Mouse (Mus musculus) CH12.LX (cell line): Measurements from ENCODE around the gene Scrn2. TPM values are rescaled to one million over a fixed set of nuclear protein-coding genes. Genes with fewer than 3 reads are reported as not detected.

Experiments
- DNase-seq: peaks from one replicate; pipeline ENCODE4 v3.0.0-alpha.2; 2013; ENCODE audit errors: extremely low read depth
- H3K27ac ChIP-seq: 2 replicates; pipeline ENCODE4 v1.5.1; 2012; ENCODE audit warnings: low read depth, mild to moderate bottlenecking, control low read depth, moderate library complexity; ENCODE audit not compliant: insufficient read depth
- H3K27me3 ChIP-seq: replicated peaks from 2 replicates; pipeline ENCODE3; 2012; ENCODE audit warnings: inconsistent platforms
- H3K36me3 ChIP-seq, 2 experiments: replicated peaks in 1 of 2; 2 replicates each; pipeline versions ENCODE3 to v1.6.1; 2012; ENCODE audit warnings: inconsistent platforms in 1 of 2, low read length in 1 of 2, mild to moderate bottlenecking in 1 of 2, mixed read lengths in 1 of 2, moderate library complexity in 1 of 2; ENCODE audit not compliant: control insufficient read depth in 1 of 2, insufficient read depth in 1 of 2
- H3K4me1 ChIP-seq, 2 experiments: 2 replicates each; pipeline ENCODE4 v1.6.1; 2012; ENCODE audit warnings: inconsistent platforms in 1 of 2, moderate library complexity in 1 of 2; ENCODE audit not compliant: insufficient read depth in 2 of 2, control insufficient read depth in 1 of 2
- H3K4me2 ChIP-seq: 2 replicates; pipeline ENCODE4 v1.6.1; 2012; ENCODE audit warnings: low read depth, mild to moderate bottlenecking, control low read depth; ENCODE audit not compliant: poor library complexity, insufficient read depth, severe bottlenecking
- H3K4me3 ChIP-seq, 3 experiments: fragments of 150-350 bp in 1 of 3; sonication (generic) in 1 of 3; replicated peaks in 1 of 3; 2 replicates each; pipeline versions ENCODE3 to v1.5.1; 2011 to 2012; ENCODE audit warnings: low read depth in 2 of 3, low read length in 2 of 3, mild to moderate bottlenecking in 2 of 3, moderate library complexity in 2 of 3, control low read depth in 1 of 3, improper control_type of control experiment in 1 of 3, inconsistent platforms in 1 of 3, mixed read lengths in 1 of 3; ENCODE audit not compliant: poor library complexity in 1 of 3
- H3K79me2 ChIP-seq: replicated peaks from 2 replicates; pipeline ENCODE4 v1.6.1; 2012; ENCODE audit warnings: mild to moderate bottlenecking, moderate library complexity; ENCODE audit not compliant: control insufficient read depth, poor library complexity, insufficient read depth, severe bottlenecking; ENCODE audit errors: extremely low read depth
- H3K9ac ChIP-seq: 2 replicates; pipeline ENCODE4 v1.6.1; 2012; ENCODE audit warnings: low read depth, mild to moderate bottlenecking, control low read depth, moderate library complexity; ENCODE audit not compliant: insufficient read depth
- H3K9me3 ChIP-seq: replicated peaks from 2 replicates; pipeline ENCODE3; 2012; ENCODE audit warnings: low read length, inconsistent platforms, mixed read lengths
- BHLHE40 ChIP-seq: IDR thresholded peaks from 2 replicates; pipeline ENCODE4 v1.6.1; 2011; ENCODE audit warnings: mild to moderate bottlenecking, low read depth, low read length, improper control_type of control experiment
- CHD1 ChIP-seq: IDR thresholded peaks from 2 replicates; pipeline ENCODE4 v1.6.1; 2012; ENCODE audit warnings: low read depth, low read length, improper control_type of control experiment, inconsistent platforms
- CHD2 ChIP-seq: IDR thresholded peaks from 2 replicates; pipeline ENCODE4 v1.6.1; 2011; ENCODE audit warnings: low read length, improper control_type of control experiment
- CTCF ChIP-seq, 2 experiments: IDR thresholded peaks in 1 of 2; conservative IDR thresholded peaks in 1 of 2; 2 replicates each; pipeline ENCODE4 v1.5.1; 2011 to 2012; ENCODE audit warnings: low read depth in 2 of 2, low read length in 2 of 2, improper control_type of control experiment in 1 of 2, inconsistent platforms in 1 of 2, mild to moderate bottlenecking in 1 of 2, moderate library complexity in 1 of 2
- E2F4 ChIP-seq: IDR thresholded peaks from 2 replicates; pipeline ENCODE4 v1.6.1; 2011; ENCODE audit warnings: low read depth, low read length, improper control_type of control experiment; ENCODE audit not compliant: insufficient replicate concordance
- ELF1 ChIP-seq: IDR thresholded peaks from 2 replicates; pipeline ENCODE4 v1.6.1; 2014; ENCODE audit warnings: low read depth, mild to moderate bottlenecking, inconsistent platforms, low read length, improper control_type of control experiment
- EP300 ChIP-seq: IDR thresholded peaks from 2 replicates; pipeline ENCODE4 v1.6.1; 2011; ENCODE audit warnings: low read length, improper control_type of control experiment
- ETS1 ChIP-seq: conservative IDR thresholded peaks from 2 replicates; pipeline ENCODE4 v1.6.1; 2012; ENCODE audit warnings: low read depth, mild to moderate bottlenecking, inconsistent platforms, low read length, improper control_type of control experiment, moderate library complexity
- HCFC1 ChIP-seq: IDR thresholded peaks from 2 replicates; pipeline ENCODE4 v1.6.1; 2012; ENCODE audit warnings: low read depth, mild to moderate bottlenecking, inconsistent platforms, low read length, improper control_type of control experiment
- IRF4 ChIP-seq: IDR thresholded peaks from 2 replicates; pipeline ENCODE4 v1.6.1; 2014; ENCODE audit warnings: low read depth, mild to moderate bottlenecking, inconsistent platforms, low read length, improper control_type of control experiment
- JUN ChIP-seq: IDR thresholded peaks from 2 replicates; pipeline ENCODE4 v1.6.1; 2011; ENCODE audit warnings: low read depth, mild to moderate bottlenecking, low read length, improper control_type of control experiment, moderate library complexity; ENCODE audit not compliant: insufficient read depth
- JUND ChIP-seq: conservative IDR thresholded peaks from 2 replicates; pipeline ENCODE4 v1.6.1; 2011; ENCODE audit warnings: low read depth, low read length, improper control_type of control experiment
- KAT2A ChIP-seq: IDR thresholded peaks from 2 replicates; pipeline ENCODE4 v1.6.1; 2012; ENCODE audit warnings: low read length, improper control_type of control experiment, inconsistent platforms; ENCODE audit not compliant: insufficient replicate concordance
- MAX ChIP-seq: IDR thresholded peaks from 2 replicates; pipeline ENCODE4 v1.6.1; 2011; ENCODE audit warnings: low read length, improper control_type of control experiment
- MAZ ChIP-seq: IDR thresholded peaks from 2 replicates; pipeline ENCODE4 v1.6.1; 2012; ENCODE audit warnings: low read depth, mild to moderate bottlenecking, inconsistent platforms, low read length, improper control_type of control experiment, moderate library complexity
- MEF2A ChIP-seq: IDR thresholded peaks from 2 replicates; pipeline ENCODE4 v1.6.1; 2014; ENCODE audit warnings: low read depth, mild to moderate bottlenecking, inconsistent platforms, low read length, improper control_type of control experiment, borderline replicate concordance
- MXI1 ChIP-seq: IDR thresholded peaks from 2 replicates; pipeline ENCODE4 v1.6.1; 2011; ENCODE audit warnings: mild to moderate bottlenecking, low read depth, low read length, improper control_type of control experiment
- MYC ChIP-seq: IDR thresholded peaks from 2 replicates; pipeline ENCODE4 v1.6.1; 2011; ENCODE audit warnings: low read depth, mild to moderate bottlenecking, improper control_type of control experiment, low read length
- NELFE ChIP-seq: IDR thresholded peaks from 2 replicates; pipeline ENCODE4 v1.6.1; 2011; ENCODE audit warnings: low read depth, low read length, improper control_type of control experiment
- NRF1 ChIP-seq: IDR thresholded peaks from 2 replicates; pipeline ENCODE4 v1.6.1; 2014; ENCODE audit warnings: low read depth, mild to moderate bottlenecking, inconsistent platforms, low read length, improper control_type of control experiment, moderate library complexity
- PAX5 ChIP-seq: IDR thresholded peaks from 2 replicates; pipeline ENCODE4 v1.6.1; 2012; ENCODE audit warnings: low read length, inconsistent platforms, mixed read lengths
- POLR2A ChIP-seq: IDR thresholded peaks from 2 replicates; pipeline ENCODE4 v1.6.1; 2011; ENCODE audit warnings: low read depth, mild to moderate bottlenecking, improper control_type of control experiment, low read length
- POLR2AphosphoS2 ChIP-seq: IDR thresholded peaks from 2 replicates; pipeline ENCODE4 v1.6.1; 2011; ENCODE audit warnings: low read depth, low read length, improper control_type of control experiment
- RAD21 ChIP-seq: IDR thresholded peaks from 2 replicates; pipeline ENCODE4 v1.6.1; 2011; ENCODE audit warnings: low read depth, mild to moderate bottlenecking, low read length, improper control_type of control experiment, moderate library complexity
- RCOR1 ChIP-seq: conservative IDR thresholded peaks from 2 replicates; pipeline ENCODE4 v1.6.1; 2012; ENCODE audit warnings: low read depth, mild to moderate bottlenecking, inconsistent platforms, low read length, improper control_type of control experiment
- SIN3A ChIP-seq: IDR thresholded peaks from 2 replicates; pipeline ENCODE4 v1.6.1; 2012; ENCODE audit warnings: low read length, improper control_type of control experiment, inconsistent platforms
- SMC3 ChIP-seq: IDR thresholded peaks from 2 replicates; pipeline ENCODE4 v1.6.1; 2011; ENCODE audit warnings: low read depth, low read length, improper control_type of control experiment
- TBP ChIP-seq: conservative IDR thresholded peaks from 2 replicates; pipeline ENCODE4 v1.6.1; 2011; ENCODE audit warnings: low read depth, low read length, improper control_type of control experiment
- TCF12 ChIP-seq: IDR thresholded peaks from 2 replicates; pipeline ENCODE4 v1.6.1; 2014; ENCODE audit warnings: low read depth, mild to moderate bottlenecking, inconsistent platforms, low read length, improper control_type of control experiment
- UBTF ChIP-seq: IDR thresholded peaks from 2 replicates; pipeline ENCODE4 v1.6.1; 2012; ENCODE audit warnings: low read depth, mild to moderate bottlenecking, inconsistent platforms, low read length, improper control_type of control experiment, moderate library complexity
- USF1 ChIP-seq: IDR thresholded peaks from 2 replicates; pipeline ENCODE4 v1.6.1; 2014; ENCODE audit warnings: low read depth, mild to moderate bottlenecking, inconsistent platforms, low read length, improper control_type of control experiment
- USF2 ChIP-seq: conservative IDR thresholded peaks from 2 replicates; pipeline ENCODE4 v1.6.1; 2011; ENCODE audit warnings: low read depth, low read length, improper control_type of control experiment
- ZC3H11A ChIP-seq: IDR thresholded peaks from 2 replicates; pipeline ENCODE4 v1.6.1; 2012; ENCODE audit warnings: low read depth, mild to moderate bottlenecking, inconsistent platforms, low read length, improper control_type of control experiment
- ZKSCAN1 ChIP-seq: IDR thresholded peaks from 2 replicates; pipeline ENCODE4 v1.6.1; 2012; ENCODE audit warnings: low read depth, inconsistent platforms, low read length, improper control_type of control experiment, borderline replicate concordance
- ZNF384 ChIP-seq: IDR thresholded peaks from 2 replicates; pipeline ENCODE4 v1.6.1; 2012; ENCODE audit warnings: low read depth, low read length, improper control_type of control experiment, inconsistent platforms
- dilution Hi-C: fragments of 300-500 bp; cut with MboI; formaldehyde crosslinking; loops from 2 replicates; pipeline ENCODE4 v1.14.3; 2020; ENCODE audit warnings: low sequenced_read_pairs; ENCODE audit not compliant: extremely low pct_unique_long_range_greater_than_20kb, extremely low pct_ligation_motif_present
- in situ Hi-C: fragments of 300-500 bp; cut with MboI; formaldehyde crosslinking; loops from 3 replicates; pipeline ENCODE4 v1.14.3; 2019; ENCODE audit warnings: low sequenced_read_pairs, low pct_ligation_motif_present, low pct_unique_long_range_greater_than_20kb, mixed read lengths
- polyA plus RNA-seq: library from polyadenylated mRNA; unstranded; fragments of >175 nt; gene quantifications from 2 replicates; pipeline ENCODE4 v1.2.1, GENCODE M21; 2012; ENCODE audit warnings: low read depth; ENCODE audit not compliant: insufficient read length
- total RNA-seq, 2 experiments: library from RNA; depleted of rRNA; stranded (reverse); fragments of 300-350 nt in 1 of 2; fragments of >200 nt in 1 of 2; gene quantifications; 2 replicates each; pipeline ENCODE4 v1.2.3; 2012 to 2014

Scrn2 gene
- total and polyA plus RNA-seq, 3 experiments, result 34.5 to 55.8 (median 35.2) TPM

DNA sequence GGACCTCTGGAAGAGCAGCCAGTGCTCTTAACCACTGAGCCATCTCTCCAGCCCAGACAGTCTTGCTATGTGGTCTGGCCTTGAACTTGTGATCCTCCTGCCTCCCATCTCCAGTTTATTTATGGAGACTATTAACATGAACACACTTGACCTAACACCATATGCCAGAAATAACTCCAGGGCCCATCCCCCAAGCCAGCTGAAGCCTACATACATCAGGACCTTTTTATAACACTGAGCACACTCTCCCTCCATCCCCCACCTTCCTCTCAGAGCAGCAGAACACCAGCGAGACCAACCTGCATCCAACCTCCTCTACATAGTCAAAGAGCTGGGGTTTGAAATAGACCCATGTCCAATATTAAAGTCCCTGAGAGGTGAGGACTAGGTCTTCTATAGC lies 41.4 kb downstream of the Scrn2 start:
- in situ Hi-C loops, result no loop called here
- no peak overlapping the region for H3K4me3 ChIP-seq

DNA sequence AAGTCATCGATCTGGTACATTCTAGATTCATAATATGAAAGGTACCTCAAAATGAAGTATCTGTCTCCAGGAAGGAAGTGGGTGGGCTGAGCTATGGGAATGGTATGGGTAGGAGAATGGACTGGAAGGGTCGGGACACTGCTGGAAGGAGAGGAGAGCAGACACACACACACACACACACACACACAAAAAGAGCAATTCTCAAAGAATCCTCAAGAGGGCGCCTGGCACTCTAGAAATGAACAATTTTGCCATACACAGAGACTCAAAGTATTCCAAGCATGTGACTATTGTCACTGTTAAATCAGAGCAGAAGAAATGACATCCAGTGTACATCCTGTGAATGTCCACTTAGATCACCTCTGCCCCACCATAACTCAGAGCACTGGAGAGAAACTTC lies 42.8 kb downstream of the Scrn2 start:
- dilution Hi-C loops (no loop called here), in situ Hi-C loops (no loop called here)
- Histone ChIP-seq H3K9ac (no peak overlapping the region), H3K27ac (no peak overlapping the region), H3K4me1 (no peaks in the 10 kb centered on the region), H3K36me3 (peaks cover 15 to 33% of the 10 kb centered on the region in 2 experiments), H3K79me2 (no peaks in the 10 kb centered on the region), H3K27me3 (no peaks in the 10 kb centered on the region), H3K9me3 (no peaks in the 10 kb centered on the region), H3K4me2 (no peak overlapping the region), H3K4me3 (no peak overlapping the region)
- peak; percentile 80 for DNase-seq
- TF ChIP-seq KAT2A, result no peak
- TF ChIP-seq RAD21, result peak; percentile 94
- no peak for TF ChIP-seq ZNF384
- no peak for TF ChIP-seq NELFE
- no peak for TF ChIP-seq E2F4
- TF ChIP-seq NRF1, result no peak
- no peak for TF ChIP-seq HCFC1
- peak; percentile 56 for TF ChIP-seq ZC3H11A
- TF ChIP-seq USF1, result no peak
- peak; percentile 66 to 97 for TF ChIP-seq CTCF (conservative IDR thresholded peaks at IDR 0.05 in 1 of 2, IDR thresholded peaks at IDR 0.05 in 1 of 2; ENCODE audit: low read depth in 2 of 2, low read length in 2 of 2)
- TF ChIP-seq PAX5, result no peak
- TF ChIP-seq MYC, result peak; percentile 52; the same call in 1 of the 2 replicates
- no peak; the same call in 1 of the 2 replicates for TF ChIP-seq POLR2AphosphoS2
- TF ChIP-seq ZKSCAN1, result no peak
- no peak for TF ChIP-seq MAX
- TF ChIP-seq JUN, result no peak
- no peak for TF ChIP-seq ELF1
- peak; percentile 36; the same call in 1 of the 2 replicates for TF ChIP-seq JUND
- TF ChIP-seq TCF12, result no peak
- TF ChIP-seq MEF2A, result no peak
- TF ChIP-seq BHLHE40, result peak; percentile 58
- TF ChIP-seq IRF4, result peak; percentile 74
- no peak for TF ChIP-seq MXI1
- no peak for TF ChIP-seq POLR2A
- TF ChIP-seq SIN3A, result no peak
- TF ChIP-seq TBP, result no peak
- no peak for TF ChIP-seq MAZ
- no peak for TF ChIP-seq ETS1

More for the DNA sequence above, 41.4 kb downstream of the Scrn2 start:
- Histone ChIP-seq H3K9me3 (no peaks in the 10 kb centered on the region), H3K9ac (no peak overlapping the region), H3K4me1 (no peaks in the 10 kb centered on the region), H3K36me3 (peaks cover 26 to 47% of the 10 kb centered on the region in 2 experiments), H3K4me2 (no peak overlapping the region), H3K27ac (no peak overlapping the region), H3K27me3 (no peaks in the 10 kb centered on the region), H3K79me2 (no peaks in the 10 kb centered on the region)
- no peak for TF ChIP-seq ZC3H11A
- TF ChIP-seq SMC3, result no peak
- no peak for TF ChIP-seq RAD21
- no peak for TF ChIP-seq RCOR1
- no peak for TF ChIP-seq KAT2A
- no peak for TF ChIP-seq USF2
- no peak for TF ChIP-seq MAX
- TF ChIP-seq USF1, result no peak
- TF ChIP-seq CHD2, result no peak
- TF ChIP-seq EP300, result no peak
- no peak for TF ChIP-seq MXI1
- TF ChIP-seq CHD1, result no peak
- TF ChIP-seq E2F4, result no peak
- no peak for TF ChIP-seq JUND
- TF ChIP-seq POLR2AphosphoS2, result no peak
- no peak for TF ChIP-seq ETS1
- no peak for TF ChIP-seq SIN3A
- TF ChIP-seq UBTF, result no peak
- dilution Hi-C loops, result no loop called here
- DNase-seq, result no peak
